Mouse (Mus musculus): Measurements from ENCODE around the gene Ccn5.

DNA sequence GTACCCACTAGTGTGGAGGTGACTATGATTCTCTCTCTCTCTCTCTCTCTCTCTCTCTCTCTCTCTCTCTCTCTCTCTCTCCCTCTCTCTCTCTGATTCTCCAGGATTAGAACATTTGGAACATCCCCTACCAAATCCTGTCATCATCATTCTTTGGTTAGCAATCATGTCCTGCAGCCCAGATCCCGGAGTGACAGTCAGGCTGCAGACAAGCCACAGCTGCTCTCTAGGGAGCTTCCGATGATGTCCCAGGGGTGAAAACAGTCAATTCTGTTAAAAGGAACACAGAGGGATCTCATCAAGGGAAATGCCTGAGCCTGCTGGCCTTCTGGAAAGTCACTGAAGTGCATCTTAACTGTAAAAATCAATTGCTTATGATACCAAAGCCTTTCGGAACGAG is 21.4 kb downstream of the Ccn5 start:
- TF ChIP-seq CTCF (IDR thresholded peaks at IDR 0.05; ENCODE audit: insufficient read depth, low read length) (no peak), POLR2A (IDR thresholded peaks at IDR 0.05; ENCODE audit: borderline replicate concordance, extremely low read depth, low read depth, low read length) (no peak)

Data from lung, adult 2 months (tissue).